Mouse (Mus musculus): ENCODE measurements around the gene Ubxn2a.

GRCm38 (mm10) chr12:4953156-4953555 lies 45.7 kb upstream of the Ubxn2a start:
- no peak for TF ChIP-seq CTCF (IDR thresholded peaks at IDR 0.05; ENCODE audit: control insufficient read depth, insufficient read depth, low read length)
- no peak for TF ChIP-seq POLR2A (IDR thresholded peaks at IDR 0.05; ENCODE audit: borderline replicate concordance, control insufficient read depth, low read depth, low read length)

All from bone marrow, adult 2 months (tissue).